Mouse (Mus musculus): ENCODE data around the gene Tenm4. TPM values are rescaled to one million over a fixed set of nuclear protein-coding genes. Genes with fewer than 3 reads are reported as not detected.

Tenm4 gene
- polyA plus RNA-seq, 1 experiment from 2014 or later = 4.6 TPM

- Histone ChIP-seq H3K36me3 (ENCODE audit: control insufficient read depth, insufficient read depth) (no peaks in the 10 kb centered on the region), H3K9me3 (ENCODE audit: control insufficient read depth) (no peaks in the 10 kb centered on the region), H3K4me2 (replicated peaks; ENCODE audit: low read depth) (no peak overlapping the region), H3K27me3 (replicated peaks; ENCODE audit: control insufficient read depth, insufficient read depth, low read length) (no peaks in the 10 kb centered on the region), H3K9ac (ENCODE audit: low read depth, low read length) (no peak overlapping the region), H3K4me1 (replicated peaks; ENCODE audit: control insufficient read depth, insufficient read depth, low read length) (no peaks in the 10 kb centered on the region), H3K27ac (ENCODE audit: low read depth, low read length) (no peak overlapping the region), H3K4me3 (ENCODE audit: low read depth, low read length) (no peak overlapping the region)
- 78% methylated on average over 4 of the region's 4 CpGs for WGBS
- no peak for ATAC-seq
- TF ChIP-seq CTCF (IDR thresholded peaks at IDR 0.05; ENCODE audit: low read depth) = no peak
These were observed 198.9 kb downstream of the Tenm4 start for GRCm38 (mm10) chr7:96369947-96370346.

- no peaks in the 10 kb centered on the region for H3K4me1 ChIP-seq (replicated peaks; ENCODE audit: control insufficient read depth, insufficient read depth, low read length)
- no peak for TF ChIP-seq CTCF (IDR thresholded peaks at IDR 0.05; ENCODE audit: low read depth)
- H3K4me2 ChIP-seq (replicated peaks; ENCODE audit: low read depth) = no peak overlapping the region
- H3K36me3 ChIP-seq (ENCODE audit: control insufficient read depth, insufficient read depth) = no peaks in the 10 kb centered on the region
- no peak overlapping the region for H3K9ac ChIP-seq (ENCODE audit: low read depth, low read length)
- H3K27me3 ChIP-seq (replicated peaks; ENCODE audit: control insufficient read depth, insufficient read depth, low read length) = no peaks in the 10 kb centered on the region
- H3K9me3 ChIP-seq (ENCODE audit: control insufficient read depth) = no peaks in the 10 kb centered on the region
- H3K4me3 ChIP-seq (ENCODE audit: low read depth, low read length) = no peak overlapping the region
- 67% methylated on average over 6 of the region's 6 CpGs for WGBS
- no peak overlapping the region for H3K27ac ChIP-seq (ENCODE audit: low read depth, low read length)
- ATAC-seq = no peak
These were observed 203.1 kb downstream of the Tenm4 start for GRCm38 (mm10) chr7:96374004-96374663.

- Histone ChIP-seq H3K27me3 (replicated peaks; ENCODE audit: control insufficient read depth, insufficient read depth, low read length) (no peaks in the 10 kb centered on the region), H3K9me3 (ENCODE audit: control insufficient read depth) (no peaks in the 10 kb centered on the region), H3K27ac (ENCODE audit: low read depth, low read length) (no peak overlapping the region), H3K9ac (ENCODE audit: low read depth, low read length) (no peak overlapping the region), H3K4me1 (replicated peaks; ENCODE audit: control insufficient read depth, insufficient read depth, low read length) (no peaks in the 10 kb centered on the region), H3K4me2 (replicated peaks; ENCODE audit: low read depth) (no peak overlapping the region), H3K36me3 (ENCODE audit: control insufficient read depth, insufficient read depth) (no peaks in the 10 kb centered on the region), H3K4me3 (ENCODE audit: low read depth, low read length) (no peak overlapping the region)
- no peak for TF ChIP-seq CTCF (IDR thresholded peaks at IDR 0.05; ENCODE audit: low read depth)
- ATAC-seq = no peak
- 61% methylated on average over 6 of the region's 6 CpGs for WGBS
These were observed 204.5 kb downstream of the Tenm4 start for GRCm38 (mm10) chr7:96375507-96375906.

GRCm38 (mm10) chr7:96383686-96384528 is 212.9 kb downstream of the Tenm4 start:
- no peaks in the 10 kb centered on the region for H3K9me3 ChIP-seq (ENCODE audit: control insufficient read depth)
- no peak for TF ChIP-seq CTCF (IDR thresholded peaks at IDR 0.05; ENCODE audit: low read depth)

GRCm38 (mm10) chr7:96384726-96385500 is 213.9 kb downstream of the Tenm4 start:
- Histone ChIP-seq H3K4me2 (replicated peaks; ENCODE audit: low read depth) (no peak overlapping the region), H3K27me3 (replicated peaks; ENCODE audit: control insufficient read depth, insufficient read depth, low read length) (no peaks in the 10 kb centered on the region), H3K9ac (ENCODE audit: low read depth, low read length) (no peak overlapping the region), H3K9me3 (ENCODE audit: control insufficient read depth) (no peaks in the 10 kb centered on the region), H3K4me3 (ENCODE audit: low read depth, low read length) (no peak overlapping the region), H3K27ac (ENCODE audit: low read depth, low read length) (no peak overlapping the region), H3K36me3 (ENCODE audit: control insufficient read depth, insufficient read depth) (no peaks in the 10 kb centered on the region), H3K4me1 (replicated peaks; ENCODE audit: control insufficient read depth, insufficient read depth, low read length) (no peaks in the 10 kb centered on the region)
- no peak for ATAC-seq
- WGBS = 88% methylated on average over 11 of the region's 11 CpGs
- TF ChIP-seq CTCF (IDR thresholded peaks at IDR 0.05; ENCODE audit: low read depth) = no peak

More at GRCm38 (mm10) chr7:96383686-96384528, 212.9 kb downstream of the Tenm4 start:
- no peaks in the 10 kb centered on the region for H3K36me3 ChIP-seq (ENCODE audit: control insufficient read depth, insufficient read depth)
- 44% methylated on average over 6 of the region's 6 CpGs for WGBS
- H3K4me1 ChIP-seq (replicated peaks; ENCODE audit: control insufficient read depth, insufficient read depth, low read length) = no peaks in the 10 kb centered on the region
- ATAC-seq = no peak
- H3K27me3 ChIP-seq (replicated peaks; ENCODE audit: control insufficient read depth, insufficient read depth, low read length) = no peaks in the 10 kb centered on the region
- H3K4me3 ChIP-seq (ENCODE audit: low read depth, low read length) = no peak overlapping the region
- no peak overlapping the region for H3K4me2 ChIP-seq (replicated peaks; ENCODE audit: low read depth)
- no peak overlapping the region for H3K9ac ChIP-seq (ENCODE audit: low read depth, low read length)
- no peak overlapping the region for H3K27ac ChIP-seq (ENCODE audit: low read depth, low read length)

GRCm38 (mm10) chr7:96385850-96386249 is 214.8 kb downstream of the Tenm4 start:
- WGBS = 84% methylated on average over 7 of the region's 7 CpGs
- Histone ChIP-seq H3K9ac (ENCODE audit: low read depth, low read length) (no peak overlapping the region), H3K4me3 (ENCODE audit: low read depth, low read length) (no peak overlapping the region), H3K4me1 (replicated peaks; ENCODE audit: control insufficient read depth, insufficient read depth, low read length) (no peaks in the 10 kb centered on the region), H3K4me2 (replicated peaks; ENCODE audit: low read depth) (no peak overlapping the region), H3K27me3 (replicated peaks; ENCODE audit: control insufficient read depth, insufficient read depth, low read length) (no peaks in the 10 kb centered on the region), H3K9me3 (ENCODE audit: control insufficient read depth) (no peaks in the 10 kb centered on the region), H3K27ac (ENCODE audit: low read depth, low read length) (no peak overlapping the region), H3K36me3 (ENCODE audit: control insufficient read depth, insufficient read depth) (no peaks in the 10 kb centered on the region)
- TF ChIP-seq CTCF (IDR thresholded peaks at IDR 0.05; ENCODE audit: low read depth) = no peak
- ATAC-seq = no peak
